Mouse (Mus musculus) embryonic facial prominence, embryonic 10.5 days (tissue): Measurements from ENCODE around the gene Josd1. TPM values are rescaled to one million over a fixed set of nuclear protein-coding genes. Genes with fewer than 3 reads are reported as not detected.

Experiments used
- DNase-seq: peaks from one replicate; pipeline ENCODE4 v3.0.0-alpha.2; 2017; ENCODE audit warnings: low spot score
- H3K27ac ChIP-seq: fragments of 300-500 bp; sonication (generic); replicated peaks from 2 replicates; pipeline ENCODE4 v1.5.1; 2016; ENCODE audit warnings: mild to moderate bottlenecking
- H3K27me3 ChIP-seq: fragments of 300-500 bp; sonication (generic); replicated peaks from 2 replicates; pipeline ENCODE4 v1.6.1; 2016; ENCODE audit warnings: low read depth, mild to moderate bottlenecking; ENCODE audit not compliant: poor library complexity, severe bottlenecking
- H3K36me3 ChIP-seq: fragments of 300-500 bp; sonication (generic); replicated peaks from 2 replicates; pipeline ENCODE4 v1.6.1; 2016; ENCODE audit warnings: mild to moderate bottlenecking, moderate library complexity
- H3K4me1 ChIP-seq: fragments of 300-500 bp; sonication (generic); 2 replicates; pipeline ENCODE4 v1.6.1; 2016
- H3K4me3 ChIP-seq: fragments of 300-500 bp; sonication (generic); 2 replicates; pipeline ENCODE4 v1.5.1; 2016; ENCODE audit warnings: mild to moderate bottlenecking, moderate library complexity
- H3K9me3 ChIP-seq: fragments of 300-500 bp; sonication (generic); 2 replicates; pipeline ENCODE4 v1.6.1; 2016; ENCODE audit warnings: mild to moderate bottlenecking
- WGBS: fragments of 180-500 bp; shearing (Covaris S2); methylation state at CpG from one replicate; pipeline ENCODE4 v1.1.7; 2016; 5-methylcytosine and 5-hydroxymethylcytosine counted together
- polyA plus RNA-seq: library from polyadenylated mRNA; unstranded; fragments of >200 nt; fragmentation: Nextera tagmentation; extraction: Ambion mirVana; gene quantifications from 2 replicates; pipeline ENCODE4 v1.2.1, GENCODE M21; 2016

The Josd1 gene
- polyA plus RNA-seq, 1 experiment from 2014 or later, result 23.9 TPM

GRCm38 (mm10) chr15:79641135-79641817, 46.4 kb downstream of the Josd1 start:
- 78% methylated on average over 12 of the region's 12 CpGs for WGBS
- Histone ChIP-seq H3K4me3 (no peak overlapping the region), H3K36me3 (peaks cover 49% of the 10 kb centered on the region), H3K27ac (no peak overlapping the region), H3K4me1 (no peaks in the 10 kb centered on the region), H3K9me3 (no peaks in the 10 kb centered on the region), H3K27me3 (no peaks in the 10 kb centered on the region)
- DNase-seq, result no peak

GRCm38 (mm10) chr15:79630471-79630870, 57.2 kb downstream of the Josd1 start:
- Histone ChIP-seq H3K27me3 (no peaks in the 10 kb centered on the region), H3K9me3 (peaks cover 6% of the 10 kb centered on the region; the same call in 1 of the 2 replicates), H3K4me3 (no peak overlapping the region), H3K27ac (no peak overlapping the region), H3K36me3 (peaks cover 79% of the 10 kb centered on the region), H3K4me1 (no peaks in the 10 kb centered on the region)
- 74% methylated on average over 2 of the region's 2 CpGs for WGBS
- DNase-seq, result no peak

Other genes starting within 250 kb of the Josd1 start
- 143 and 156 TPM in 2 replicates for gene Csnk1e, start 232.4 kb downstream of the Josd1 start, polyA plus RNA-seq
- not detected in 2 replicates for gene Kcnj4, start 182.7 kb downstream of the Josd1 start, polyA plus RNA-seq
- 7.1 and 8.8 TPM in 2 replicates for gene Kdelr3, start 171.5 kb downstream of the Josd1 start, polyA plus RNA-seq
- gene Ddx17, start 141.2 kb downstream of the Josd1 start, polyA plus RNA-seq, result 43.7 and 44.9 TPM in 2 replicates
- 1.2 and 1.4 TPM in 2 replicates for gene Dmc1, start 82.8 kb downstream of the Josd1 start, polyA plus RNA-seq
- gene Fam227a, start 29.0 kb downstream of the Josd1 start, polyA plus RNA-seq, result 2.0 and 2.3 TPM in 2 replicates
- 60.3 and 69.6 TPM in 2 replicates for gene Cby1, start 28.7 kb downstream of the Josd1 start, polyA plus RNA-seq
- 250 and 258 TPM in 2 replicates for gene Tomm22, start 17.1 kb downstream of the Josd1 start, polyA plus RNA-seq
- 47.7 and 51.6 TPM in 2 replicates for gene Gtpbp1, start 2.9 kb upstream of the Josd1 start, polyA plus RNA-seq
- 2.4 and 3.4 TPM in 2 replicates for gene Sun2, start 54.6 kb upstream of the Josd1 start, polyA plus RNA-seq
- gene Dnal4, start 89.9 kb upstream of the Josd1 start, polyA plus RNA-seq, result 66.3 and 68.6 TPM in 2 replicates
- 1.8 and 2.2 TPM in 2 replicates for gene Nptxr, start 116.8 kb upstream of the Josd1 start, polyA plus RNA-seq
- gene Npcd, start 146.3 kb upstream of the Josd1 start, polyA plus RNA-seq, result not detected in 2 replicates
- gene Cbx6, start 146.8 kb upstream of the Josd1 start, polyA plus RNA-seq, result 16.1 and 18.1 TPM in 2 replicates
- 7.7 and 8.4 TPM in 2 replicates for gene Apobec3, start 203.7 kb upstream of the Josd1 start, polyA plus RNA-seq